Mouse (Mus musculus) small intestine, adult 2 months (tissue): ENCODE results near the gene Cdk15. TPM values are rescaled to one million over a fixed set of nuclear protein-coding genes. Genes with fewer than 3 reads are reported as not detected.

Experiments used
- H3K27ac ChIP-seq: fragments of 200-500 bp; 2 replicates; pipeline ENCODE4 v1.5.1; 2012; ENCODE audit warnings: low read depth, low read length, control low read depth, inconsistent platforms; ENCODE audit not compliant: insufficient read depth
- H3K27me3 ChIP-seq: fragments of 200-500 bp; 2 replicates; pipeline ENCODE4 v1.6.1; 2012; ENCODE audit warnings: mild to moderate bottlenecking, moderate library complexity, low read length, inconsistent platforms; ENCODE audit not compliant: control insufficient read depth, insufficient read depth
- H3K36me3 ChIP-seq: fragments of 200-500 bp; 2 replicates; pipeline ENCODE4 v1.6.1; 2012; ENCODE audit warnings: mild to moderate bottlenecking, low read length, control low read depth, inconsistent platforms; ENCODE audit not compliant: control insufficient read depth, insufficient read depth
- H3K4me1 ChIP-seq: fragments of 200-500 bp; 2 replicates; pipeline ENCODE4 v1.6.1; 2012; ENCODE audit warnings: low read length, inconsistent platforms, mixed read lengths; ENCODE audit not compliant: control insufficient read depth, insufficient read depth, insufficient read length
- H3K4me3 ChIP-seq: fragments of 200-500 bp; 2 replicates; pipeline ENCODE4 v1.5.1; 2012; ENCODE audit warnings: low read depth, mild to moderate bottlenecking, control low read depth, inconsistent platforms, low read length, moderate library complexity
- CTCF ChIP-seq: fragments of 200-500 bp; IDR thresholded peaks from 2 replicates; pipeline ENCODE4 v1.5.1; 2012; ENCODE audit warnings: low read depth, mild to moderate bottlenecking, control low read depth, inconsistent platforms, low read length, moderate library complexity, mixed read lengths; ENCODE audit not compliant: insufficient replicate concordance, insufficient read length; ENCODE audit errors: extremely low read depth
- POLR2A ChIP-seq: fragments of 200-500 bp; IDR thresholded peaks from 2 replicates; pipeline ENCODE4 v1.6.1; 2012; ENCODE audit warnings: low read depth, mild to moderate bottlenecking, control low read depth, inconsistent platforms, low read length, moderate library complexity
- WGBS: fragments of 180-500 bp; shearing (Covaris S2); methylation state at CpG from one replicate; pipeline ENCODE4 v1.1.7; 2018; 5-methylcytosine and 5-hydroxymethylcytosine counted together
- polyA plus RNA-seq: library from polyadenylated mRNA; depleted of rRNA; stranded (reverse); fragments of >200 nt; gene quantifications from 2 replicates; pipeline ENCODE4 v1.2.3, GENCODE M21; 2012

The Cdk15 gene
- polyA plus RNA-seq, 1 experiment = not detected

DNA sequence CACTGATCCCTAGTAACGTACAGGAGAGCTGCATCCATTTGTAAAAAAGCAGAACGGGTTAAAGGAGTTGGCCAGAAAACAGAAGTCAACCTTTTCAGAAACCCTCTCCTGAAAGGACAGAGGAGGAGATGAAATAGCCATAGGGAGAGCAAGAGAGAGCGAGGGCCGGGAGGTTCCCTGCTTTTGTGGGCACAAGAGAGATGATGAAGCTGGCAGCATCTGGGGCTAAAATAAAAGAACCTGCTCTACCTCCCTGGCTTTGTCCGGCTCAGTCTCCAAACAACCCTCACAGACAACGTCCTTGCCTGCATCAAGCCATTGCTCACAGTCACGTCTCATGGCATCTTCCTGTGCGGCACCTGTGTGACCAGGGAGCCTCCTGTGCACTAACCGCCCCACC is 102.4 kb downstream of the Cdk15 start:
- H3K27ac ChIP-seq = no peak overlapping the region
- TF ChIP-seq CTCF (no peak), POLR2A (no peak)
- H3K4me3 ChIP-seq = no peak overlapping the region
- no peaks in the 10 kb centered on the region for H3K27me3 ChIP-seq
- no peaks in the 10 kb centered on the region for H3K36me3 ChIP-seq
- WGBS = 91% methylated on average over 9 of the region's 9 CpGs
- H3K4me1 ChIP-seq = no peaks in the 10 kb centered on the region

DNA sequence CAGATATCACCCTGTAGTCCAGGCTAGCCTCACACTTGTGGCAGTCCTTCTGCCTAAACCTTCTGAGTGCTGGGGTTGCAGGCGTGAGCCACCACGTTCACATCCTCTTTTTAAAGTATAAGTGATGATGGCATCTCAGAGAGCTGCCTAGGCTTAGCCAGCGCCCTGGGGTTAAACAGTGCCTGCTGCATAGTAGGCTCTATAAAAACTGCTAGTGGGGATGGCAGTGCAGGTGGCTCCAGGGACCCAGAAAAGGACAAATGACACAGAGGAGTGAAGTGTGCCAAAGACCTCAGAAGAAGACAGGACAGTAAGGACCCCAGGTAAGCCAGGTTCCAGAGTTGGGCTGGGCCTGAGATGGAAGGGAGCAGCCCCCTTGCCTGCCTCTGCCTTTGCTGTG is 104.1 kb downstream of the Cdk15 start:
- H3K4me1 ChIP-seq = no peaks in the 10 kb centered on the region
- 76% methylated on average over 3 of the region's 3 CpGs for WGBS
- no peak for TF ChIP-seq CTCF
- H3K36me3 ChIP-seq = no peaks in the 10 kb centered on the region
- H3K27me3 ChIP-seq = no peaks in the 10 kb centered on the region
- no peak overlapping the region for H3K27ac ChIP-seq
- no peak overlapping the region for H3K4me3 ChIP-seq

DNA sequence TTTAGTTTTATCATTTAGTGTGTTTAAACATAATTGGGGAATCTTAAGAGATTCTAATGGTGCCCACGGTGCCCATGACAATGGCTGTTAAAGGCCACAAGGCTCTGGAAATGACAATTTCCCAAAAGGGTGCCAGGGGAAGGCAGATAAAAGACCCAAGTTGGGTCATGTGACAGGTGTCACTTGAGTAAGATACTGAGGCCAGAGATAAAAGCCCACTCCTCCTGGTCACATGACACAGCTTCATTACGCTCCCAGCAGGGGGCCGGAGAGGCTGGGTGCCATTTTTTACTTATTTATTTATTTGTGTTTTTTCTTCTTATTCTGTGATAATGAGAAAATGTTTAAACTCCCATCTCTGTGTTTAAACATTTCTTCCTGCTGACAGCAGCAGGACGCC is 104.8 kb downstream of the Cdk15 start:
- TF ChIP-seq POLR2A (no peak), CTCF (no peak)
- Histone ChIP-seq H3K27me3 (no peaks in the 10 kb centered on the region), H3K4me1 (no peaks in the 10 kb centered on the region), H3K27ac (no peak overlapping the region), H3K36me3 (no peaks in the 10 kb centered on the region), H3K4me3 (no peak overlapping the region)
- 83% methylated on average over 4 of the region's 4 CpGs for WGBS

DNA sequence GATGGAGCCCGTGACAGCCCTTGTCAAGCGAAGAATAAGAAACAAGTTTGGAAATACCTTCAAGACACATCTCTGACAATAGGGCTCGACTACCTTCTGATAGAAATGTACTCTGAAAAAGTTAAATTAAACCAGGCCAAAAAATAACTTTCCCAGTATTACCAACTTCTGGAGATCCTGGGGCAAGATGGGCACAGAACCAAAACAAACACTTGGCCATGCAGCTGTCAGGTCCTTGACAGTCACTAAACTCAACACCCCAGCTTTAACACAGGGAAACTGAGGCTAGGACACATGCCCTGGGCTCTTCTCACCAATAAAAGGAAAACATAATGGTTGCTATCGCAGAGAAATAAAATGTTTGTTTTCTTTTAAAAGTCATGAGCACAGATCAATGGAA is 105.3 kb downstream of the Cdk15 start:
- 87% methylated on average over 4 of the region's 4 CpGs for WGBS
- Histone ChIP-seq H3K4me3 (no peak overlapping the region), H3K27me3 (no peaks in the 10 kb centered on the region), H3K27ac (no peak overlapping the region), H3K36me3 (no peaks in the 10 kb centered on the region), H3K4me1 (no peaks in the 10 kb centered on the region)
- TF ChIP-seq POLR2A = no peak
- no peak for TF ChIP-seq CTCF

DNA sequence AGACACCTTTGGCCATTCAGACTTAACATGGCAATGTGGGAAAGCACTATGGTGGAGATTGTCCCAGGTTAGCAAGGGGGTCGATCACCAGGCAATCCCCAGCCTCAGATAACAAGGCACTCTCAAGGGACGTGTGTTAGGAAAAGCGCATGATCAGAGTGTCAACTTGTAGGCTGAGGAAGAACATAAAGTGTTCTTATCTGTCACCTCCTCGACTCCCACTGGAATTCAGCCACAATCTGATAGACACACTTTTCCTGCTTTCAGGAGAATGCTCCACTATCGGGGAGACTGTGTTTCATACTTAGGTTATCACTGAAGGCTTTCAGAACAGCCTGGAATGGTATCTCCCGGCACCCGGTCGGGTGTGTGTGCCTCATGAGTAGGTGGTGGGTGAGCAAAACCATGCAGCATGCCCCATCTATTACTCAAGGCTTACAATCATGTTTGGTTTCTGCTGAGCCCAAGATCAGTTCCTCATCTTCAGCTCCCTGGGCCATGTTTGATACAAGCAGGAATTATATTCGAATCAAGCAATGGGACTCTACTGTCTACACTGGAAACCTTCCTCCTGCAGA is 107.8 kb downstream of the Cdk15 start:
- Histone ChIP-seq H3K4me3 (no peak overlapping the region), H3K4me1 (no peaks in the 10 kb centered on the region), H3K27me3 (no peaks in the 10 kb centered on the region), H3K36me3 (no peaks in the 10 kb centered on the region), H3K27ac (no peak overlapping the region)
- 31% methylated on average over 9 of the region's 9 CpGs for WGBS
- TF ChIP-seq CTCF (no peak), POLR2A (no peak)

DNA sequence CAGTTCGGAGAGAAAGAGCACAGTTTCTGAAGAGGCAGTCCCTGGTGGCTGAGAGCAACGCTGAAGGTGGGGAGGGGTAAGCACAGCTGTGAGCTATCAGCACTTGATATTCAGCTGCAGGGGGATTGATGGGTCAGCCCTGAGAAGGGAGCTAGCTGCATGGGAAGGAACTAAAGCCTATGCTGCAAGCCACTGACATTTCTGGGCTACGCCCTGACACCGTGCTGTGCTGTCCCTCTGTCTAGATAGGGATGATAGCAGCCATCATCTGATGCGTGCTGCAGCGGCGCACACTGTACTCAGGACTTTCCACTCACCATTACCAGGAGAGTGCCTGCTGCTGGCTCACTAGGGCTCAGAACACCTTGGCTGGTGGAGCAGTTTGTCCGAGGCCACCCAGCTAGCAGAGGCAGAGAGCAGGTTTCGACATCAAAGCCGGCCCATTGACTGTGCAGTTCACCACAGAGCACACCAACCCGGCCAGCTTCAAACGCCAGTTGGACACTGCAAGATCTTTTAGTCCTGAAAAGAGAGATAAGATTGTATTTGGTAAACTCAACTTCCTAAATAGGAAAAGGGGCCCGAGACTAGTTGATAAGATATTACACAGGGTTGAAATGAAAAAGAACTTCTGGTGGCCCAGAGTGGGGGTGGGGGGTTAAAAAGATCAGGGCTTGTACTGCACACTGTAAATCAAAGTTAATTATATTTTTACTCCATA is 111.4 kb downstream of the Cdk15 start:
- H3K4me1 ChIP-seq = no peaks in the 10 kb centered on the region
- H3K36me3 ChIP-seq = no peaks in the 10 kb centered on the region
- no peak overlapping the region for H3K27ac ChIP-seq
- TF ChIP-seq CTCF = no peak
- no peak for TF ChIP-seq POLR2A
- no peaks in the 10 kb centered on the region for H3K27me3 ChIP-seq
- 29% methylated on average over 13 of the region's 13 CpGs for WGBS
- H3K4me3 ChIP-seq = no peak overlapping the region

DNA sequence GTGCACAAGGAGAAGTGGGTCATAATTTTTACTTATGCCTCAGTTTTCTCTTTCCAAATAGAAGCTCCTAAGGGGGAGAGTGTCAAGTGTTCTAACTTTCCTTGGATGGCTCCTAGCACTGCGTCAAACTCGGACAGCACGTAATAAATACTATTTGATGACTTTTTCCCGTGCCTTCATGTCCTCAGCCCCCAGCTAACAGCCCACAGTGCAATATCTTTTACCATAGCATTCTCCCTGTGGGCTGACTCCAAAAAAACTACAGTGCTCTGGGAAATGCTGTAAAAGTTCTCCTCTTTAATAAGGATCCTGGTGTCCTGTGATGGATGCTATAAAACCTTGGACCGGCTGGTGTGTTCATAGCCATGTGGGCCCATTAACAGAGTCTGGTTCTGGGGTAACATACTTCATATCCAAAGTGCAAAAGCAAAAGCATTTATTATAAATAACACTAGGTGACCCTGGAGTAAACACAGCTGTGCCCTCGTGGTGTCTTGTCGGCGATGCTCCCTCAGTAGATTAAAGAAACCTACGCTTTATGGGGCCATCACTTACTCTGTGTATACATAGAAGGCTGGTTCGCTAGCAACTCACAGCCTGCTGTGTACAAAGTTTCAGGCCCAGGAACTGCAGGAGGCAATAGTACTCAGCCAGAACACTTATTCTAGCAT is 112.1 kb downstream of the Cdk15 start:
- WGBS = 66% methylated on average over 10 of the region's 10 CpGs
- no peaks in the 10 kb centered on the region for H3K4me1 ChIP-seq
- H3K36me3 ChIP-seq = no peaks in the 10 kb centered on the region
- H3K4me3 ChIP-seq = no peak overlapping the region
- TF ChIP-seq POLR2A (no peak), CTCF (no peak)
- no peaks in the 10 kb centered on the region for H3K27me3 ChIP-seq
- H3K27ac ChIP-seq = no peak overlapping the region
